Mouse (Mus musculus) heart, postnatal 0 days (tissue): Measurements from ENCODE around the gene Hspa8.

Experiments
- CTCF ChIP-seq: IDR thresholded peaks from 2 replicates; pipeline ENCODE4 v1.5.1; 2016; ENCODE audit warnings: antibody characterized with exemption, control low read depth, low read depth
- EP300 ChIP-seq: IDR thresholded peaks from 2 replicates; pipeline ENCODE4 v1.6.1; 2016; ENCODE audit warnings: antibody characterized with exemption, low read depth

DNA sequence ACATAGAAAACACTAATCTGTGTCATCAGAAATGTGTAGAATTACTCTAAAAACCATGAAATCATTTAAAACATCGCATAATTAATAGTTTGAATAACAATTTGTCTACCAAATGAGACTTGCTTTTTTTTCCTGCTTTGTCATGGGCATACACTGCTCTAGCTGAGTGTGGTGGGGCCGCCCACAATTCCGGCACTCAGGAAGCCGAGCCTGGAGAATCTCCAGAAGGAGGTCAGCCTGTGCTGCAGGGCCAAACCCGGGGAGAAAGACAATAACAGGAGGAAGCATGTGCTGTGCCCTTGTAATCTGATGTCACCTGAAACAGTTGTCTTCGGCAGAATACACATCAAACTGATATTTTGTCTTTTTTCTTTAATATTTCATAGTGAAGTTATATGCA lies 24.8 kb downstream of the Hspa8 start:
- TF ChIP-seq CTCF: no peak
- TF ChIP-seq EP300: no peak
